Mouse (Mus musculus) left cerebral cortex, adult 2 months (tissue): ENCODE data around the gene B3gnt9. TPM values are rescaled to one million over a fixed set of nuclear protein-coding genes. Genes with fewer than 3 reads are reported as not detected.

Experiments used
- DNase-seq, 2 experiments: peaks; one replicate each; pipeline ENCODE4 v3.0.0; 2021 to 2022; ENCODE audit warnings: low spot score in 2 of 2, mixed read lengths in 1 of 2; ENCODE audit errors: extremely low spot score in 1 of 2
- H3K27ac ChIP-seq: fragments of 200-600 bp; 2 replicates; pipeline ENCODE4 v1.8.1; 2022
- H3K4me3 ChIP-seq: fragments of 200-600 bp; 2 replicates; pipeline ENCODE4 v1.8.1; 2022
- CTCF ChIP-seq: fragments of 200-600 bp; IDR thresholded peaks from 2 replicates; pipeline ENCODE4 v1.8.1; 2022; ENCODE audit warnings: antibody characterized with exemption, mild to moderate bottlenecking, moderate library complexity
- intact Hi-C: fragments of 180-260 bp; cut with DNase I; formaldehyde crosslinking; loops from one replicate; pipeline ENCODE4 v1.15.1; 2025
- long read RNA-seq, 2 experiments: library from polyadenylated mRNA; stranded (forward); transcript quantifications; one replicate each; pipeline ENCODE4 v2.0.0; 2021; ENCODE audit warnings: borderline mapping rate in 2 of 2
- total RNA-seq, 2 experiments: library from RNA; stranded (reverse); gene quantifications; 2 replicates each; pipeline ENCODE4 v1.2.3; 2021

B3gnt9 gene
- 1 to 10 TPM; 2.1 to 2.8 TPM for total RNA-seq
- long read RNA-seq, experiment 1, partial matches to known transcripts, result 0 of 3 reads
- long read RNA-seq, experiment 1, other reads (novel, unspliced or antisense), result 0 of 3 reads
- long read RNA-seq, experiment 2, partial matches to known transcripts, result 0 of 3 reads
- long read RNA-seq, experiment 2, other reads (novel, unspliced or antisense), result 0 of 3 reads

DNA sequence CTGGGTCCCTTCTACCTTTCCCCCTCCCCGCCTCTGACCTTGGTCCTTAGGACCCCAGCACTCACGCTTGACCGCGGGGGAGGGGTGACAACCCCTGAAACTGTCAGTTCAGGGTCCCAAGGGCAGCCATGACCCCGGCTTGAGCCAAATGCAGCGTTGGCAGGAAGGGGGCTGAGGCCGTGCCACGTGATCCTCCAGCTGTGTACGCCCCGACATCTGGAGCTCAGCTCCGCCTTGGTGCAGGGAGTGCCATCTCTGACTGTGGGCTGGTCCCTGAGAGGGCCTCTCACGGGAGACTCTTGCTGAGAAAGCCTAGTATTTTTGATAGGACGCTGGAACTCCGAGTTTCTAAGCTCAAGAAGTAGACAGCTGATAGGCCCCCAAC is at the start of gene B3gnt9:
B3gnt9 (minus strand) TSS at position 188 of the 385 bp plus-strand sequence.
- intact Hi-C loops, result no loop called here
- no peak for TF ChIP-seq CTCF
- H3K4me3 ChIP-seq, result peak within 1 kb of the TSS; percentile 65
- no peak for DNase-seq
- H3K27ac ChIP-seq, result peak within 1 kb of the TSS; percentile 76

DNA sequence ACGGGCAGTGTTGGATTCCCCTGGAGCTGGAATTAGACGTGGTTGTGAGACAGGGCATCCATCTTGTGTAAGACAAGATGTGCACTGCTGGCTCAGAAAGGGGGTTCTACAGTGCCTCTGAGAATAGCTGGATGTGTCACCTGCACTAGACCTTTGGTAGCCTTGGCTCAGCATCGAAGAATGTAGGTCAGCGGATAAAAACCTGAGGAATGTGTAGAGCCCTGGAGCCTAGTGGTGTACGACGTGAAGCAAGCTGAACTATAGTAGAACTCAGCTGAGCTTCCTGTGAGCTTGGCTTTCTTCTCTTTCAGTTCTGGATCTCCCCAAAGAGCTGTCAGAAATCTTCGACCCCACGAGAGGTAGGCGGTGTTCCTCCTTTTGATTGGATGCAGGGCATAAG is 48.9 kb upstream of the B3gnt9 start:
- no peak for TF ChIP-seq CTCF
- Histone ChIP-seq H3K4me3 (no peak overlapping the region), H3K27ac (peak overlapping the region; percentile 32)
- intact Hi-C loops, result no loop called here
- DNase-seq, result no peak

GRCm38 (mm10) chr8:105303396-105303795 is 48.4 kb upstream of the B3gnt9 start:
- no peak overlapping the region for H3K4me3 ChIP-seq
- H3K27ac ChIP-seq, result no peak overlapping the region; the same call in 1 of the 2 replicates
- intact Hi-C loops, result no loop called here
- no peak for TF ChIP-seq CTCF
- DNase-seq, result no peak

DNA sequence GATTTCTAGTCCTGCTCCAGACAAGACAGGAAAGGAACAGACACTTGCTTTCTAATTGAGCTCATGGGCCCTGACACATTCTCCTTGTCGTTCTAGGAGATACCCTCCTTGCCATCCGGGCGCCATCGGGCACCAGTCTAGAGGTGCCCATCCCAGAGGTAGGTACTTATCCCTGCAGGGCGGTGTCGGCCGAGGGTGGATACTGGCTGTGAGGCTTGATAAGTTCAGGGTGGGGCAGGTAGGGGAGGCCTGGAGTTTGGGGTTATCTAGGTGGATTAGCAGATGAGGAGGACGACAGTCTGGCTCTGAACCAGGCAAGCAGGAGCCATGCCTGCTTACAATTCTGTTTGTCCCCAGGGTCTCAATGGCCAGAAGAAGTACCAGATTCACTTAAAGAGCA is 45.0 kb upstream of the B3gnt9 start:
- H3K27ac ChIP-seq, result no peak overlapping the region
- DNase-seq, result no peak
- no peak for TF ChIP-seq CTCF
- H3K4me3 ChIP-seq, result no peak overlapping the region
- intact Hi-C loops, result no loop called here

DNA sequence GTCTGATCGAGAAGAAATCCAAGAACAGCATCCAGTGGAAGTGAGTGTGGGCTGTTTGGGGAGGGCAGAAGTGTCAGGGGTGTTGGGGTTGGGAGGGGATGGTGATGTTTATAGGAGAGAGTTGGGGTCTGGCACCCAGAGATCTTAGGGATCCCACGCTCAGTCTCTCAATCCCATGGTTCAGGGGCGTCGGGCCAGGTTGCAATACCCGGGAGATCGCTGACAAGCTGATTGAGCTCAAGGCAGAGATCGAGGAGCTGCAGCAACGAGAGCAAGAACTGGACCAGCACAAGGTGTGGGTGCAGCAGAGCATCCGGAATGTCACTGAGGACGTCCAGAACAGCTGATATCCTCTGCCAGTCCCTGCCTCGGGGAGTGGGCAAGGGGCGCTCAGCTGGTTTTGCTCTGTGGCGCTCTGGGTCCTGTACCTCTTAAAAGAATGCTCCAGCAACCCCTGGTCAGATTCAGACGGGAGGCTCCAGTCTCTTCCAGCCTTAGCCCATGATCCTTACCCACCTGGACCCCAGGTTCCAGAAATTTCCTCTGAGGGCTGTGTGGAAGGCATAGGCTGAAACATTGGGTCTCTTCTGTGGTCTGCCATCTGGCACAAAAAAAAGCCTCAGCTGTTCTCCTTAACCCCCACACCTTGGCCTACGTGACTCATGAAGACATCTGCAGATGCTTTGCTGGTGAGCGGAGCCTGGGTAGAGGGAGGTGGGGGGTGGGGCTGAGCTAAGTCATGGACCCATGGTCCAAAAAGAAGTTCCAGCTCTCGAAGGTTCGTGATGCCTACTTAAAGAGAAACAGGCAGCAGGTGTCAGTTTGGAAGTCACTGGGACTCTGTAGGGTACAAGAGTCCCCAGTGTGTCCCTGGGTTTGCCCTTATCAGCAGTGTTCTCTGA is 43.6 kb upstream of the B3gnt9 start:
- no peak for DNase-seq
- intact Hi-C loops, result no loop called here
- H3K27ac ChIP-seq, result peak overlapping the region; percentile 89
- no peak for TF ChIP-seq CTCF
- H3K4me3 ChIP-seq, result peak overlapping the region; percentile 78

DNA sequence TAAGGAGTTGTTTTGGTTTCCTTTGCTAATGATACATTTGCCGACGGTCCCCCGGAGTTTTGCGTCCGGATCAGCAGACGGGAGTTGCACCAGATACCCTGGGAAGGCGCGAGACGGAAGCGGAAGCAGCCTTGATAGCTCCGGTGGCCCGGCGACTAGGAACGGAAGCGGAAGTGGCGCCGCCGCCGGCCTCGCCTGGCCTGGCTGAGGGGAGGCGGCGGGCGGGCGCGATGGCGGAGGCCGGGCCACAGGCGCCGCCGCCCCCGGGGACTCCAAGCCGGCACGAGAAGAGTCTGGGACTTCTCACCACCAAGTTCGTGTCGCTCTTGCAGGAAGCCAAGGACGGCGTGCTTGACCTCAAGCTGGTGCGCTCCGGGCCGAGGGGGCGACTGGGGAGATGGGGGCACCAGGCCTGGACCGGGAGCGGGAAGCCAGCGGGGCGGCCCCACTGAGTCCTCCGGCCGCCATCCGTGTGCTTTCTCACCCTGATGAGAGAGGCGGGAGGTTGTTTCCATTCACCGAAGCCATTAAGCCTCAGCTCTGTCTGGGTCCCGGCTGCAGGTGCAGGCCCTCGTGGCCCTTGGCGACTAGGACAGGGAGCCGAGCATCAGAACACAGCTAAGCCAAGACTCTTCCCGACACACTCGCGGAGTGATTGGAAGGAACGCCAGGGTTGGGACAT is 42.7 kb upstream of the B3gnt9 start, which contains the start of gene E2f4:
E2f4 (plus strand) TSS at position 153 of the 682 bp plus-strand sequence.
- DNase-seq, result peak; percentile 92
- Histone ChIP-seq H3K27ac (peak within 1 kb of the TSS; percentile 89), H3K4me3 (peak within 1 kb of the TSS; percentile 78)
- no peak; the same call in 1 of the 2 replicates for TF ChIP-seq CTCF
- intact Hi-C loops, result no loop called here

DNA sequence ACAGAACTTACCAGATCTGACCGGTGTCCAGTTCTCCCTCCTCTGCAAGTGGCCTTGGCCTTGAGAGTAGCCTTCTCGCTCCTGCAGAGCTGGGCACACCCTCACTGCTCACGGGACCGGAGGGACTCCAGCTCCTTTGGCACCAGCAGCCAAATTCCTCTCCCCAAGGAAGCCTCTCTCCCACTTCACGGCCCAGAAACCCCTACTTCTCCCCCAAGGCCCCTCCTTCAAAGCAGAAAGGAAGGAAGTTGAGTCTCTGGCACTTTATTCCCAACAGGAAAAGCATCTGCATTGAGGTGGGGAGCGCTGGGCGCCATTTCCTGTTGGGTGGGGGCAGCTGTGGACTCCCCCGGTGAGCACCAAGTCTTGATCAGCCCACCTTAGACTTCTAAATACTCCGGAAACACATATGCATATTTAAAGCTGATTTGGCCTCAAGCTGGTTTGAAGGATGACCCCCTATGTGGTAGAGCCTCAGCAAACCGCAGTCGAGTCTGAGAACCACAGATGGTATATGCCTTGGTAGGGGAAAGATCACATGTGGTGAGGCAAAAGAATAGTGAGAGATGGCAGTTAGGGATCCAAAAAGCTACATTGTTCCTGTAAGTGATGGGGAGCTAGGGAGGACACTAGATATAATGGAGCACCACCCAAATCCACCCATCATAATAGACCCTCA is 41.1 kb upstream of the B3gnt9 start, which contains the start of gene Exoc3l:
Exoc3l (minus strand) TSS at position 207 of the 679 bp plus-strand sequence.
- no peak for DNase-seq
- H3K27ac ChIP-seq, result no peak within 1 kb of the TSS; the same call in 1 of the 2 replicates
- intact Hi-C loops, result no loop called here
- H3K4me3 ChIP-seq, result peak within 1 kb of the TSS; percentile 78
- TF ChIP-seq CTCF, result no peak

DNA sequence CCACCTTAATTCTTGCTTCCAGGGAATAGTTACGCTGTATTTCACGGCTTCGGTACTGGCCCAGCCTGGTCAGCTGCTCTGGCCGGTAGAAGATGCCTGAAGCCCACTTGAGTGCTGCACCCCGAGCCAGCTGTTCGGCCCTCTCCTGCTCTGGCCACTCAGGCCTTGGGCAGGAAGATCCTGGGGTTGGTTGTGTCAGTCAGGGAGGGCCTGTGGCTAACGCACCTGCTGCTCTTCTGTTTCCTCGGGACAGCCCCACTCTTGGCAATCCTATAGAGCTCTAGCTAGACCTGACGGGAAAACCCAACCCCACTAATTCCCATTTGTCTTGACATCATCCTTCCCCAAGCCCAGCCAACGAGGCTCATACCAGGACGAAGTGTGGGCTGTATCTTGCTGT is 40.3 kb upstream of the B3gnt9 start:
- Histone ChIP-seq H3K27ac (no peak overlapping the region), H3K4me3 (no peak overlapping the region)
- intact Hi-C loops, result no loop called here
- DNase-seq, result no peak
- no peak for TF ChIP-seq CTCF

GRCm38 (mm10) chr8:105294776-105295175 is 39.8 kb upstream of the B3gnt9 start:
- no peak overlapping the region for H3K4me3 ChIP-seq
- intact Hi-C loops, result no loop called here
- no peak for DNase-seq
- no peak overlapping the region for H3K27ac ChIP-seq
- TF ChIP-seq CTCF, result no peak

DNA sequence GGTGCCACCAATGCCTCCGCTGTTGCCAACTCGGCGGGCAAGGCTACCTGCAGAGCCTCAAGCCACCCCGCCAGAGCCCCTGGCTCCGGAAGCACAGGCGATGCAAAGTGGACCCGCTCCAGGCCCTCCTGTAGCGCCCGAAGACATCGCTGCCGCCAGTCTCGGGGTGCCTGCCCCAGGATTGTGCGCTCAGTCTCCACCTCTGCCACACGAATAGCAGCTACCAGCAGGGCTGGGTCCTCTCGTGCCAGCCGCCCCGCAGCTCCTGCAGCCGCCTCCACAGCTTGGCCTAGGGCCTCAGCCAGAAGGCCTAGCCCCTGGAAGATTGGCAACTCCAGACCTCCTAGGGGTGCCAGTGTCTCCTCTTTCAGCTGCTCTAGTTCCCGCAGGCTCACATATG is 38.5 kb upstream of the B3gnt9 start:
- intact Hi-C loops, result no loop called here

GRCm38 (mm10) chr8:105292471-105292870 is 37.5 kb upstream of the B3gnt9 start:
- DNase-seq, result no peak
- Histone ChIP-seq H3K27ac (no peak overlapping the region), H3K4me3 (no peak overlapping the region)
- no peak for TF ChIP-seq CTCF
- intact Hi-C loops, result no loop called here

More for the DNA sequence above, 38.5 kb upstream of the B3gnt9 start:
- TF ChIP-seq CTCF, result no peak
- Histone ChIP-seq H3K4me3 (no peak overlapping the region), H3K27ac (no peak overlapping the region)
- DNase-seq, result no peak
